Mouse (Mus musculus) thymus, postnatal 36 days (tissue): ENCODE data around the gene Crhbp.

Experiments
- DNase-seq, 2 experiments: peaks; one replicate each; pipeline ENCODE4 v3.0.0; 2022; ENCODE audit warnings: mixed read lengths in 2 of 2

The Crhbp gene

GRCm38 (mm10) chr13:95444824-95445223 is at the start of gene Crhbp:
Crhbp (minus strand) TSS chr13:95444924.
- DNase-seq: no peak

DNA sequence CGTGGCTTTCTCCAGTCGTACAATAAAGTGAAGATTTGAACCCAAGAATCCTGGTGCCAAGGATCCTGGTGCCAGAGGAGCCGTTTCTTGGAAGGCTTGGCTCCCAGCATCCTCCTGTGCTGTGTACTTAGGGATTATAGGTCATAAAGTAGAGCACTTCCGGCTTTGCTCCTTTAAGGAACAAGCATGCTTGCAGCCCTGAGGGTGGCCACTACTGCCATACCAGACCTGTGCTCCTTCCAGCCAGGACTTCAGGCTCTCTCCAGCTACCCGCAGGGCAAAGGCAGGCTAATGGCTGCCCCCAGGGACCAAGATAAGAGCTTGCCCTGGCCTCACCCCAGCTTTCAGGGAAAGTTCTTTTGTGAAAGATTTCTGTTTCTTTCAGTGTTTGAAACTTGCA is 48.6 kb upstream of the Crhbp start:
- DNase-seq: no peak

DNA sequence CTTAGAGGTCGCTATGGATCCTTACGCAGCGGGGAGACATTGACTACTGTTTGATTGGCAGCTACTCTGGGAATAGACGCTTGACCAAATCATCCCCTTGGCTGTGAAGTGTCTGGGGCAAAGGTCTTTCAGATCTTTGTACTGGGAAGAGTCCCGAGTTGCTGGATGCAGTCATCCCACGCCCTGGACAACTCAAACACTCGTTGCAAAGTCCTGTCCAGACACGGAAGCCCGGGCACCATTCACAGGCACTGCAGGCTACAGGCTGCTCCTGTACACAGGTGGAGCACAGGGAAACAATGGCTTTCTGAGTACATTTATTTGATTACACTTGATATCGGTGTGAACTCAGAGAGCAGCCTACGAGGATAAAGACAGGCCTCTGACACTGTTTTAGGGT is 46.6 kb upstream of the Crhbp start:
- DNase-seq: no peak

GRCm38 (mm10) chr13:95484664-95485063 is 39.9 kb upstream of the Crhbp start:
- no peak for DNase-seq

DNA sequence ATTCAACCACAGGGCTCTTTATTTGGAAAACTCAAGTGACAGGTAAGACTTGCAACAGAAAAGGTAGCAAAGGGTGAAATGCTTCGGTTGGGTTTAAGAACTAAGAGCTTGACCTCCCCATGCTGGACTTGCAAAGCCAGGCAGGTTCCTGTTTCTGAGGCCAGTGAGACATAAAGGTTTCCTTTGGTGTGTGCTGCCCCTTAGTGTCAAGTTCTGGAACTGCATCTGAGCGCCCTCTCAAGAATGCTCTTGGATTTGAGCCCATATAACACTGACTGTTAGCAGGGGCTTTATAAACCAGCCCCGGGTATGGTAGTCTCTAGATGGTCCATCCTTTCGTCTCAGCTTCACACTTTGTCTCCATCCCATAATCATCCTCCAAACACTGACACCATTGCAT is 36.7 kb upstream of the Crhbp start:
- DNase-seq: peak; percentile 46 to 65

DNA sequence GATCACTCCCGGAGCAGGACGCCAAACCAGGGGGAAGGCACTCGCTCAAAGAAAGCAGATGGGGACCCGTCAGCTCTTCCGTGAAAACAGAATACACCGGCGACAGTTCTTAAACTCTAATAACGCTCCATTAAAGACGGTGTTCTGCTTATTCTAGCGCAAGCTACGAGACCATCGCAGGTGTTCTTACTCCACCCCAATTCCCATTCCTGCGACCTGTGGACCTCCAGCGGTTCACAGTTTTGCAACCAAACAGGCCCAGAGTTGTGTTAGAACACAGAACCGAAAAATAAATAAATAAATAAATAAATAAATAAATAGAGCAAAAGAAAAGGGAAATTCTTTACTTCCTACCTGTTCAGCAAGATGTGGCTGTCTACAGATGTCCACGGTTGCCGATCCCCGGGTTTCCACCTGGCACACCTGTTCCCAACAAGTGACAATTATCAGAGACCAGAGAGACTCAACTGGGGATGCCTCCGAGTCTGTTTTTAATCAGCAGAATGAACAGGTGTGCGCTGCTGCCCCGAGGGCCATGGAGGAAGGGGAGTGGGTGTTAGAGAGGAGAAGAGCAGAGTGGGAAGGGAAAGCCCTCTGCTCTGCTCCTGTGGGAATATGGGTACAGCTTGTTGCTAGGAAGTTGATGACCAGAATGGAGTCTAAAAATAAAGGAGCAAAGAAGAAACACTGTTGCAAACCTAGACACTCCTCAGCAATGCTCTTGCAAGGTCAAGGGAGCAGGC is 34.1 kb upstream of the Crhbp start, which contains the start of gene S100z:
Gene S100z (minus strand): TSS at position 51 of the 743 bp plus-strand sequence.
- no peak for DNase-seq

GRCm38 (mm10) chr13:95477173-95477572 is 32.4 kb upstream of the Crhbp start:
- no peak for DNase-seq

GRCm38 (mm10) chr13:95475124-95475523 is 30.4 kb upstream of the Crhbp start:
- no peak for DNase-seq

DNA sequence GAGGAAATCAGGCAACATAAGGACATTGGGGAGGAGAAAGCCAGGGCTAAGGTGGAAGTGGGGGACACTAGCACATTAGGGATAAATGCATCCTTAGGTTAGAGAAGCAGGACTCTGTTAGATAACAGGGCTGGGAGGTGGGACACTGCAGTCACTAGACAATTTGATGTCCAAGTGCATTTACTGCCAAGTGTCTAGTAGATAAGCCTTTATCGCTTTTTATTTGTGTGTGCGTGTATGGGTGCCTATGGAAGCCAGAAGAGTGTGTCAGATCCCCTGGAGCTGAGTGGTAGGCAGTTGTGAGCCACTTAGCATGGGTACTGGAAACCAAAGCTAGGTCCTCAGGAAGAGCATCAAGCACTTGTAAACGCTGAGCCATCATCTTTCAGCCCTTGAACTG is 29.6 kb upstream of the Crhbp start:
- DNase-seq: no peak

GRCm38 (mm10) chr13:95470970-95471369 is 26.2 kb upstream of the Crhbp start:
- DNase-seq: peak; percentile 13 to 15

DNA sequence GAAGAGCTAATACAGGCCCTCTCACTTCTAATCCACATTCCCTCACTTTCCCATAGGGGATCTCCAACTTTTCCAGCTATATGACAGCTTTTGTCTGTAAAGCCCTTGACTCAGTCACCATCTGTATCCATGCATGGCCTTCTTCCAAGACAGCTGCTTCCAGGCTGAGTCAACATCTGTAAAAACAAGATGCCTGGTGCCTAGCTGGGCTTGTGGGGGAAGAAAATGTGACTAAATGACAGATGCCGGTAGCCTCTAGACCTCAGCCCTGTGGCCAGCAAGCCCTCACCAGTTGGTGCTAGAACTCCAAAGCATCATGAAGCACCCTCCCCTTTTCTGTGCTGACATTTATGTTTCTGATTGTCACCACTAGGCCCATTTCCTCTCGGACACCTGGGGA is 6.8 kb upstream of the Crhbp start:
- no peak for DNase-seq

DNA sequence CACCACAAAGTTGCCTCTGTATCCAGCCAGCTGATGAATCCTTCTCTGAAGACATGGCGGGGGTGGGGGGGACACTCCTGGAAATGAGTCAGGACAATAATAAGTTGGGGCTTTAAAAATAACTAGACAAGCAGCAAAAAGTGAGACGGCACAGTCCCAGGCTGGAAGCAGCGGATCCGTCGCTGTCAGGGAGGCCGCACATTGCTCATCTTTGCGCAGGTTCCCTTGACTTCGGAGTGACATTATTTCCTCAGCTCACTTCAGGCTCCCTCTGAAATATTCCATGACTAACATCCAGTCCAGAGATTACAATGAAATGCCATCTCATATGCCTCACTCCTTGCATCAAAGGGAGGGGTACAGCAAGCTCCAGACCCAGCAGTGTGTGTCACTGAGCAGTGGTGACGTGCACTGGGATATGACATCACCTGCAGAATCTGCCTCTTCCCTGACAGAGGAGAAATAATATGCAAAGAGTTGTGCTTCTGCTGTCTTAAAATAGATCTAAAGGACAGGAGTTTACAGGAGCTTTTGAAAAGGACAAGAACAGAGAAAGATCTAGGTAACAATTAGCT is 6.0 kb upstream of the Crhbp start:
- no peak for DNase-seq

GRCm38 (mm10) chr13:95449730-95450129 is 5.0 kb upstream of the Crhbp start:
- DNase-seq: no peak

GRCm38 (mm10) chr13:95444291-95444690 is 433 bp downstream of the Crhbp start:
- DNase-seq: no peak

GRCm38 (mm10) chr13:95443376-95444233 is 1.1 kb downstream of the Crhbp start:
- DNase-seq: no peak

GRCm38 (mm10) chr13:95442901-95443300 is 1.8 kb downstream of the Crhbp start:
- DNase-seq: no peak

DNA sequence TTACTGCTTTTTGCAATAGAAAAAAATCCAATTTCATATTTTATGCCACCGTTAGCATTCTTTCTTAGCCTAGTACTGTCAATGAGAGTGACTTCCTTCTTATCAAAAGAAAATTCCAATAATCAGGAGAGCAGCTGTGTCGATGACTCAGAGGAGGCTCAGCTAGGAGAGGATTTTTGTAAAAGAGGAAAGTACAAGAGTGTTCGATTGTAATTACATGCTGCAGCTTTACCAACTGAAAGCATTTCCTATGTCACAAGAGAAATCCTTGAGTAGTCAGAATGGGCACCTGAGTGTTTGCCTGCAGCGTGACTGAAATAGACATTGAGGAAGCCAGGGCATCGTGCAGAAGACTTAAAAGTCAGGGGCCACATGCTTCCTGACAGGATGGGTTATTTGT is 5.2 kb downstream of the Crhbp start:
- DNase-seq: no peak

DNA sequence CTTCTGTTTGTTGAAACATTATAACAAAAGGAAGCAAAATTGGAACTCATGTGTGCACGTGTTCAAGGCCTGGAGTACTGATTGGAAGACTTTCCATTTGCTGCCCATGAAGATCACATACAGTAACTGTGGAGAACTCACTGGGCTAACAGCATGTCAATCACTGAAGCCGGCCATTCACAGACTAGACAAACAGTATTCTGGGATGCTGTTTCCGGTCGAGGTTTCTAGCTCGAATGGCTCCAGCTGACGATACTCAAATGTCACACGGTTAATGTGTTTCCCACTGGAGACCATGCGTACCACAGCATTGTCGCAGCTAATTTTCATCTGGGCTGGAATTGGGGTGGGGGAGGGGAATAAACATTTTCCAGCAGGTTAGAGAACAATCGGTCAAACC is 13.0 kb downstream of the Crhbp start:
- DNase-seq: no peak

- no peak for DNase-seq
Observed at GRCm38 (mm10) chr13:95427499-95427898, 17.2 kb downstream of the Crhbp start.

DNA sequence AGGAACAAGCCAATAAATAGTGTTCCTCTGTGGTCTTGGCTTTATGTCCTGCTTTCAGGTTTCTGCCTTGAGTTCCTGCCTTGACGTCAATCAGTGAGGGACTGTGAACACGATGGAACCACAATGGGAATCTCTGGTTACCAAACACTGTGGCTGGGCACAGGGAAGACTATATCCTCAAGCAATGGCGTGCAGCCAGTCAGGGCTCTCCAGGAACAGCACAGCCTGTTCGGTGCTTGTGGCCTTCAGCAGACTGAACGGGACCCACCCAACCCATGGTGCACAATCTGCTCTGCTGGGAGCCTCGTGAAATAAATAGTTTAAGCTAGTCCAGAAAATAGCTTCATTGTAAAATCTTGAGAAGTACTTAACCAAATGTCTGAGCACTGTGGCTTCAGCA is 18.3 kb downstream of the Crhbp start:
- DNase-seq: no peak

- no peak for DNase-seq
Observed at GRCm38 (mm10) chr13:95425484-95425883, 19.2 kb downstream of the Crhbp start.

GRCm38 (mm10) chr13:95424932-95425331 is 19.8 kb downstream of the Crhbp start:
- no peak for DNase-seq

- DNase-seq: no peak
Observed at GRCm38 (mm10) chr13:95419204-95419749, 25.4 kb downstream of the Crhbp start.
